Mouse (Mus musculus): Measurements from ENCODE around the gene Odc1.

DNA sequence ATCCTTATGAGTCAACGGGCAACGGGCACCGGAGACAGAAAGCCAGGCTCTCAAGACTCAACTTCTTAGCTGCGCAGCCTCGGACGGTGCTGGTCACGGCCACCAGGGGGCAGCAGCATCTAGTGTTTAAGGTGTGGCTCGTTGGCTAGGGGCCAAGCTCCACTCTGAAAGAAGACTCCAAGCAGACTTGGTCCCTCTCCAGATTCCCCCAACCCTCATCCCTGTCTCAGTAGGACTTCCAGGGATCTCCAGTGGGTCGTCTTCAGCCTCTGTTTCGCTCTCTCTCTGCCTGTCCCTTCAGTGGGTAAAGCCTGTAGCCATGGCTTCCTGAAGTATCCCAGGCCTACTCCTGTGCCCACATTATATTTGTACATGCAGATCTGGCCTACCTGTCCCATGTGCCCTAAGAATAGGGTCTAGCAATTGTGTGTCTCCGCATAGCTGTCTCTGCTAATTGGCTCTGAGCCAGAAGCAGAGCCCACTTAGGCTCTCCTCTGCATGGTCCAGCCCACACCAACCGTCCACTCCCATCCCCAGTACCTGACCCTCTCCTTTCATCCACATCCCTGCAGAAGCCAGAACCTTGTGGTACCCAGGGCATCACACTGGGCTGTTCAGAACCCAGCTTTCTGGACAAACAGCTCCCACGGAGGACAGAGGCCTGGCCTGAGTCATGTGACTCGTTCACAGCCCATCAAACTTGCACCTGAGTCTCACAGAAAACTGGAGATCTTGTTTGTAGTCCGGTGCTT lies 9.8 kb downstream of the Odc1 start:
- peak; percentile 91 for TF ChIP-seq CTCF (IDR thresholded peaks at IDR 0.05; ENCODE audit: low read depth)
- no peak for TF ChIP-seq EP300 (IDR thresholded peaks at IDR 0.05; ENCODE audit: low read depth)

All from heart, postnatal 0 days (tissue).